In genomic region chr16:26371325-26372053, GRCm38 (mm10) we compare ENCODE assay signal across 8 mouse cellular contexts. TPM values are rescaled to one million over a fixed set of nuclear protein-coding genes. Genes with fewer than 3 reads are reported as not detected.
DNase-seq lines count a peak whose midpoint lies in the region; ATAC-seq and TF ChIP-seq lines count a peak whose summit lies in the region.

Cldn1 (minus strand) TSS chr16:26371841.

- peaks cover 12% of the 10 kb centered on the region for H3K27me3 ChIP-seq in embryonic facial prominence, embryonic 10.5 days (replicated peaks; ENCODE audit: low read depth, poor library complexity, severe bottlenecking)
- H3K27me3 ChIP-seq in intestine, postnatal 0 days (replicated peaks; ENCODE audit: control insufficient read depth, insufficient read depth, low read length) = no peaks in the 10 kb centered on the region
- H3K27me3 ChIP-seq in midbrain, embryonic 10.5 days (ENCODE audit: low read depth, poor library complexity, severe bottlenecking) = peaks cover 15% of the 10 kb centered on the region

- H3K4me1 ChIP-seq in embryonic facial prominence, embryonic 10.5 days = peaks cover 7% of the 10 kb centered on the region
- H3K4me1 ChIP-seq in intestine, postnatal 0 days (replicated peaks; ENCODE audit: control insufficient read depth, insufficient read depth, low read length) = no peaks in the 10 kb centered on the region
- H3K4me1 ChIP-seq in midbrain, embryonic 10.5 days = peaks cover 8% of the 10 kb centered on the region

- WGBS in embryonic facial prominence, embryonic 10.5 days = 3% methylated on average over 33 of the region's 33 CpGs
- 3% methylated on average over 33 of the region's 33 CpGs for WGBS in intestine, postnatal 0 days
- 3% methylated on average over 33 of the region's 33 CpGs for WGBS in midbrain, embryonic 10.5 days

- peak within 1 kb of the TSS; percentile 8 for H3K27ac ChIP-seq in embryonic facial prominence, embryonic 10.5 days (replicated peaks)
- H3K27ac ChIP-seq in intestine, postnatal 0 days (ENCODE audit: low read depth, low read length) = no peak within 1 kb of the TSS
- H3K27ac ChIP-seq in midbrain, embryonic 10.5 days (replicated peaks) = peak within 1 kb of the TSS; percentile 60

- H3K4me2 ChIP-seq in intestine, postnatal 0 days (replicated peaks; ENCODE audit: low read depth) = peak within 1 kb of the TSS; percentile 76

- H3K4me3 ChIP-seq in embryonic facial prominence, embryonic 10.5 days = peak within 1 kb of the TSS; percentile 59
- peak within 1 kb of the TSS; percentile 37 for H3K4me3 ChIP-seq in intestine, postnatal 0 days (ENCODE audit: low read depth, low read length)
- peak within 1 kb of the TSS; percentile 58 for H3K4me3 ChIP-seq in midbrain, embryonic 10.5 days

- peak; percentile 74 for ATAC-seq in intestine, postnatal 0 days

- no peaks in the 10 kb centered on the region for H3K9me3 ChIP-seq in embryonic facial prominence, embryonic 10.5 days
- no peaks in the 10 kb centered on the region for H3K9me3 ChIP-seq in intestine, postnatal 0 days (ENCODE audit: control insufficient read depth)
- H3K9me3 ChIP-seq in midbrain, embryonic 10.5 days (replicated peaks) = no peaks in the 10 kb centered on the region

- peak; percentile 94 for TF ChIP-seq CTCF in intestine, postnatal 0 days (IDR thresholded peaks at IDR 0.05; ENCODE audit: low read depth)

- DNase-seq in adrenal gland, postnatal 14 days = peak; percentile 94
- peak; percentile 93 for DNase-seq in embryonic facial prominence, embryonic 10.5 days (ENCODE audit: low spot score)
- no peak for DNase-seq in gonadal fat pad, adult 2 months (ENCODE audit: low read depth)
- DNase-seq in left cerebral cortex, postnatal 36 days (ENCODE audit: low spot score in 2 of 2) = peak; percentile 74 to 80
- DNase-seq in midbrain, embryonic 10.5 days (ENCODE audit: low spot score) = peak; percentile 89
- DNase-seq in right cerebral cortex, postnatal 25 days = peak; percentile 80
- peak; percentile 97 for DNase-seq in urinary bladder, postnatal 25 days (ENCODE audit: low spot score)

- H3K9ac ChIP-seq in intestine, postnatal 0 days (ENCODE audit: low read depth, low read length) = no peak within 1 kb of the TSS

- intact Hi-C loops in left cerebral cortex, postnatal 36 days (cut with DNase I) = loop anchor here (1.0 to 10.0 kb wide), 2 partner anchors 137 to 407 kb away; no protein-coding TSS in a partner anchor

- H3K36me3 ChIP-seq in embryonic facial prominence, embryonic 10.5 days (replicated peaks) = no peaks in the 10 kb centered on the region
- H3K36me3 ChIP-seq in intestine, postnatal 0 days (ENCODE audit: control insufficient read depth, insufficient read depth) = no peaks in the 10 kb centered on the region
- H3K36me3 ChIP-seq in midbrain, embryonic 10.5 days = no peaks in the 10 kb centered on the region

RNA-seq across cellular contexts. Expression of gene Cldn1, which starts in this region (rescaled TPM):
- total RNA-seq in adrenal gland, postnatal 14 days (2021) = 15.6 and 22.8 TPM in 2 replicates
- 2.5 and 4.0 TPM in 2 replicates for polyA plus RNA-seq in embryonic facial prominence, embryonic 10.5 days (2016; fragmentation: Nextera tagmentation; extraction: Ambion mirVana)
- polyA plus RNA-seq in gonadal fat pad, adult 2 months (2012; rRNA removed) = 23.0 and 25.5 TPM in 2 replicates
- 5.4 and 5.5 TPM in 2 replicates for polyA plus RNA-seq in intestine, postnatal 0 days (2015; fragmentation: Nextera tagmentation; extraction: Ambion mirVana)
- 1 to 10 TPM; 1.1 to 1.9 TPM for total RNA-seq in left cerebral cortex, postnatal 36 days (2021)
- polyA plus RNA-seq in midbrain, embryonic 10.5 days (2016; fragmentation: Nextera tagmentation; extraction: Ambion mirVana) = 1.7 and 4.3 TPM in 2 replicates
